Mouse (Mus musculus) G1E (cell line): ENCODE data around the gene Jag2.

Experiments
- CTCF ChIP-seq: IDR thresholded peaks from 2 replicates; pipeline ENCODE4 v1.5.1; 2012; ENCODE audit warnings: low read depth, low read length, inconsistent platforms, mixed read lengths
- TAL1 ChIP-seq: conservative IDR thresholded peaks from 2 replicates; pipeline ENCODE4 v1.6.1; 2012; ENCODE audit warnings: low read depth, low read length, inconsistent platforms, mixed read lengths

GRCm38 (mm10) chr12:112940238-112940637 lies 10.7 kb upstream of the Jag2 start:
- TF ChIP-seq CTCF (no peak), TAL1 (no peak)
